In the genomic region with DNA sequence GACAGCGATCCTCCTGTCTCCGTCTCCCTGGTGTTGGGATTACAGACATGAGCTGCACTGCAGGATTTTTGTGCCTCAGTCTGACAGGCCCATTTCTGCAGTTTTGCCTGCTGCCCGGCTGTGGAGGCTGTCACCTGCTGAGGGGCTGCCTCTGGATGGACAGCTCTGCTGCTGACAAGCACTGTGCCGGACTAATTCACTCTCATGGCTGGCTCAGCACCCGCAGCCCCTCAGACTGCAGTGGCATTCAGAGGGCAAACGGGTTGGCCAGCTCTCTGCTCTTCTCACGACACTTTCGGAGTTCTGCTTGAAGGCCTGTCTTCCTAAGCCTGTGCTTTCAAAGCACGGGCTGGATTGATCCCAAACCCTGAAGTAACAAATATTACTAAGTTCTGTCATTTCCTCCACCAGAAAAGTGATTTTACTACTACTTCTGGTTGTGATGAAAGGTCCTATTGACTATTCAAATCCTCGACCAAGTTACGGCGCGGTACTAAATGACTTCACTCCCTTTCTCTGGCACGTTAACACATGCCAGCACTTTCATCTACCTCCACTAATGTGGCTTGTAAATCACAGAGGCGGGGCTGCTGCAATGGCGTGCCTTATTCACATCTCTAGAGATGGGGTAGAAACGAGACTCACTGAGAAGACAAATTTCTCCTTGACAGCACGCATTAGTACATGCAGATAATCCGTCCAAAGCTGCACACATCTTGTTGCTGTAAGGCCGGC, we compare ENCODE assay signal across 20 mouse cellular contexts.
A peak's percentile ranks its signal among the peaks of the same experiment; 100 is the strongest.
DNase-seq lines count a peak whose midpoint lies in the region; ATAC-seq lines count a peak whose summit lies in the region.
"Had no signal": no experiment of that assay in that cellular context is flagged by ENCODE, and none has a peak within 500 bp of the region (broad histone marks: within the 10 kb centered on the region; RNA-seq: fewer than 3 reads in every experiment).

No protein-coding gene starts in this region.

- H3K4me2 ChIP-seq in hindbrain, embryonic 14.5 days (replicated peaks) = no peak overlapping the region
- no peak overlapping the region for H3K4me2 ChIP-seq in hindbrain, embryonic 16.5 days (ENCODE audit: low read length)
- 0 out of 2 replicates have a peak overlapping the region, but pooled peaks have one; percentile 1 for H3K4me2 ChIP-seq in neural tube, embryonic 13.5 days
- H3K4me2 ChIP-seq: embryonic facial prominence, embryonic 13.5 days; heart, embryonic 11.5 days had no signal

- WGBS in hindbrain, embryonic 14.5 days = 52% methylated on average over 20 of the region's 20 CpGs
- 78% methylated on average over 20 of the region's 20 CpGs for WGBS in hindbrain, embryonic 10.5 days
- 80% methylated on average over 20 of the region's 20 CpGs for WGBS in embryonic facial prominence, embryonic 10.5 days
- 48% methylated on average over 20 of the region's 20 CpGs for WGBS in hindbrain, embryonic 16.5 days
- WGBS in neural tube, embryonic 13.5 days = 27% methylated on average over 20 of the region's 20 CpGs

- DNase-seq in hindbrain, embryonic 14.5 days (ENCODE audit: low spot score) = no peak
- DNase-seq in hindbrain, embryonic 10.5 days (ENCODE audit: low spot score) = no peak
- no peak for DNase-seq in embryonic facial prominence, embryonic 10.5 days (ENCODE audit: low spot score)
- no peak for DNase-seq in layer of hippocampus, adult 8-10 months (ENCODE audit: low spot score in 2 of 2)
- DNase-seq in urinary bladder, postnatal 10 days (ENCODE audit: low spot score) = no peak
- DNase-seq: adrenal gland, adult 2 months; cerebellum, adult 11-12 months; gastrocnemius, adult 2 months; kidney, adult 18-20 months; kidney, postnatal 36 days; layer of hippocampus, postnatal 36 days; left cerebral cortex, postnatal 4 days; liver, postnatal 0 days had no signal

- no peaks in the 10 kb centered on the region for H3K9me3 ChIP-seq in hindbrain, embryonic 14.5 days (ENCODE audit: control insufficient read depth, low read length)
- H3K9me3 ChIP-seq in hindbrain, embryonic 10.5 days = no peaks in the 10 kb centered on the region
- no peaks in the 10 kb centered on the region for H3K9me3 ChIP-seq in embryonic facial prominence, embryonic 10.5 days
- no peaks in the 10 kb centered on the region for H3K9me3 ChIP-seq in hindbrain, embryonic 16.5 days (ENCODE audit: control insufficient read depth, low read length)
- no peaks in the 10 kb centered on the region for H3K9me3 ChIP-seq in neural tube, embryonic 13.5 days
- H3K9me3 ChIP-seq: embryonic facial prominence, embryonic 13.5 days; G1E had no signal

- H3K27ac ChIP-seq in hindbrain, embryonic 14.5 days = peak overlapping the region; percentile 41; the same call in 1 of the 2 replicates
- no peak overlapping the region for H3K27ac ChIP-seq in hindbrain, embryonic 10.5 days
- H3K27ac ChIP-seq in embryonic facial prominence, embryonic 10.5 days (replicated peaks) = 0 out of 2 replicates have a peak overlapping the region, but pooled peaks have one; percentile 32
- no peak overlapping the region for H3K27ac ChIP-seq in hindbrain, embryonic 16.5 days (ENCODE audit: low read depth, low read length)
- H3K27ac ChIP-seq in neural tube, embryonic 13.5 days (replicated peaks) = peak overlapping the region; percentile 24; the same call in 1 of the 2 replicates
- H3K27ac ChIP-seq: embryonic facial prominence, embryonic 13.5 days; gastrocnemius, adult 2 months; macrophage had no signal

- no peaks in the 10 kb centered on the region for H3K27me3 ChIP-seq in hindbrain, embryonic 14.5 days (ENCODE audit: control insufficient read depth, insufficient read depth, low read length)
- H3K27me3 ChIP-seq in hindbrain, embryonic 10.5 days (ENCODE audit: insufficient read depth, poor library complexity, severe bottlenecking) = no peaks in the 10 kb centered on the region
- no peaks in the 10 kb centered on the region for H3K27me3 ChIP-seq in embryonic facial prominence, embryonic 10.5 days (replicated peaks; ENCODE audit: low read depth, poor library complexity, severe bottlenecking)
- H3K27me3 ChIP-seq in hindbrain, embryonic 16.5 days (replicated peaks; ENCODE audit: control insufficient read depth, insufficient read depth, low read length) = no peaks in the 10 kb centered on the region
- H3K27me3 ChIP-seq in neural tube, embryonic 13.5 days = no peaks in the 10 kb centered on the region
- H3K27me3 ChIP-seq: embryonic facial prominence, embryonic 13.5 days had no signal

- ATAC-seq in hindbrain, embryonic 14.5 days (ENCODE audit: low FRiP score) = no peak
- peak; percentile 58; the same call in 1 of the 2 replicates for ATAC-seq in hindbrain, embryonic 16.5 days
- ATAC-seq in neural tube, embryonic 13.5 days (ENCODE audit: low read depth) = 0 out of 2 replicates have a peak, but pooled peaks have one; percentile 49
- ATAC-seq: forebrain, embryonic 16.5 days; liver, postnatal 0 days had no signal

- H3K4me3 ChIP-seq in hindbrain, embryonic 14.5 days (replicated peaks; ENCODE audit: low read length) = no peak overlapping the region
- no peak overlapping the region for H3K4me3 ChIP-seq in hindbrain, embryonic 10.5 days
- no peak overlapping the region for H3K4me3 ChIP-seq in embryonic facial prominence, embryonic 10.5 days
- no peak overlapping the region for H3K4me3 ChIP-seq in hindbrain, embryonic 16.5 days (ENCODE audit: low read length)
- H3K4me3 ChIP-seq in neural tube, embryonic 13.5 days = no peak overlapping the region
- H3K4me3 ChIP-seq: embryonic facial prominence, embryonic 13.5 days; gastrocnemius, adult 2 months had no signal

- H3K9ac ChIP-seq in hindbrain, embryonic 14.5 days = 0 out of 2 replicates have a peak overlapping the region, but pooled peaks have one; percentile 20
- H3K9ac ChIP-seq in hindbrain, embryonic 16.5 days (ENCODE audit: low read depth, low read length) = no peak overlapping the region
- H3K9ac ChIP-seq in neural tube, embryonic 13.5 days = peak overlapping the region; percentile 49
- H3K9ac ChIP-seq: embryonic facial prominence, embryonic 13.5 days; liver, postnatal 0 days had no signal

- H3K4me1 ChIP-seq in hindbrain, embryonic 14.5 days (replicated peaks; ENCODE audit: control insufficient read depth, insufficient read depth, low read length) = peaks cover 9% of the 10 kb centered on the region; the same call in 1 of the 2 replicates
- H3K4me1 ChIP-seq in hindbrain, embryonic 10.5 days (replicated peaks) = peaks cover 26% of the 10 kb centered on the region
- H3K4me1 ChIP-seq in embryonic facial prominence, embryonic 10.5 days = peaks cover 20% of the 10 kb centered on the region
- peaks cover 7% of the 10 kb centered on the region for H3K4me1 ChIP-seq in hindbrain, embryonic 16.5 days (ENCODE audit: control insufficient read depth, insufficient read depth, low read depth, low read length)
- H3K4me1 ChIP-seq in neural tube, embryonic 13.5 days (replicated peaks) = peaks cover 26% of the 10 kb centered on the region

- no peaks in the 10 kb centered on the region for H3K36me3 ChIP-seq in hindbrain, embryonic 14.5 days (replicated peaks; ENCODE audit: control insufficient read depth, insufficient read depth)
- no peaks in the 10 kb centered on the region for H3K36me3 ChIP-seq in hindbrain, embryonic 10.5 days
- H3K36me3 ChIP-seq in embryonic facial prominence, embryonic 10.5 days (replicated peaks) = no peaks in the 10 kb centered on the region
- no peaks in the 10 kb centered on the region for H3K36me3 ChIP-seq in hindbrain, embryonic 16.5 days (ENCODE audit: control insufficient read depth, insufficient read depth, low read length)
- H3K36me3 ChIP-seq in neural tube, embryonic 13.5 days = no peaks in the 10 kb centered on the region
- H3K36me3 ChIP-seq: embryonic facial prominence, embryonic 13.5 days had no signal

Comparison
In these comparisons a context has a peak if more than half of its experiments do, and no peak if none do; other contexts are left out.
1. H3K27ac ChIP-seq: peak in hindbrain, embryonic 14.5 days (single experiment), embryonic facial prominence, embryonic 10.5 days (single experiment) and neural tube, embryonic 13.5 days (single experiment); none in hindbrain, embryonic 10.5 days (single experiment) and hindbrain, embryonic 16.5 days (single experiment).